Comparison of ENCODE assay signal across 12 mouse cellular contexts in genomic region chr2:26555076-26555475, GRCm38 (mm10). TPM values are rescaled to one million over a fixed set of nuclear protein-coding genes. Genes with fewer than 3 reads are reported as not detected.
DNase-seq lines count a peak whose midpoint lies in the region; ATAC-seq and TF ChIP-seq lines count a peak whose summit lies in the region.
"Had no signal": no experiment of that assay in that cellular context is flagged by ENCODE, and none has a peak within 500 bp of the region (broad histone marks: within the 10 kb centered on the region; RNA-seq: fewer than 3 reads in every experiment).

No protein-coding gene starts in this region.

- H3K27me3 ChIP-seq in liver, postnatal 0 days (ENCODE audit: insufficient read depth, low read length), result no peaks in the 10 kb centered on the region
- no peaks in the 10 kb centered on the region for H3K27me3 ChIP-seq in stomach, embryonic 15.5 days (replicated peaks)
- H3K27me3 ChIP-seq: embryonic facial prominence, embryonic 15.5 days; midbrain, embryonic 12.5 days had no signal

- 53% methylated on average over 4 of the region's 4 CpGs for WGBS in liver, postnatal 0 days (ENCODE audit: insufficient replicate concordance)
- 78% methylated on average over 4 of the region's 4 CpGs for WGBS in stomach, embryonic 15.5 days

- no peak overlapping the region for H3K4me3 ChIP-seq in liver, postnatal 0 days (ENCODE audit: low read depth, low read length)
- H3K4me3 ChIP-seq in stomach, embryonic 15.5 days (replicated peaks), result no peak overlapping the region
- H3K4me3 ChIP-seq: embryonic facial prominence, embryonic 15.5 days; midbrain, embryonic 12.5 days had no signal

- H3K9me3 ChIP-seq in liver, postnatal 0 days (ENCODE audit: low read length), result no peaks in the 10 kb centered on the region
- no peaks in the 10 kb centered on the region for H3K9me3 ChIP-seq in stomach, embryonic 15.5 days
- H3K9me3 ChIP-seq: embryonic facial prominence, embryonic 15.5 days; midbrain, embryonic 12.5 days had no signal

- no peak for ATAC-seq in liver, postnatal 0 days
- no peak for ATAC-seq in stomach, embryonic 15.5 days (ENCODE audit: insufficient read depth, low FRiP score, low read depth)

- no peak overlapping the region for H3K9ac ChIP-seq in liver, postnatal 0 days (replicated peaks)
- H3K9ac ChIP-seq in stomach, embryonic 15.5 days, result no peak overlapping the region
- H3K9ac ChIP-seq: embryonic facial prominence, embryonic 15.5 days; midbrain, embryonic 12.5 days had no signal

- H3K4me2 ChIP-seq in liver, postnatal 0 days (ENCODE audit: low read depth, low read length), result no peak overlapping the region
- H3K4me2 ChIP-seq in stomach, embryonic 15.5 days, result no peak overlapping the region
- H3K4me2 ChIP-seq: embryonic facial prominence, embryonic 15.5 days; midbrain, embryonic 12.5 days had no signal

- TF ChIP-seq CTCF in liver, postnatal 0 days (IDR thresholded peaks at IDR 0.05; ENCODE audit: low read depth), result no peak

- peaks cover 58% of the 10 kb centered on the region for H3K4me1 ChIP-seq in liver, postnatal 0 days (ENCODE audit: insufficient read depth)
- H3K4me1 ChIP-seq in stomach, embryonic 15.5 days, result peaks cover 32% of the 10 kb centered on the region; the same call in 1 of the 2 replicates

- H3K36me3 ChIP-seq in liver, postnatal 0 days (replicated peaks; ENCODE audit: insufficient read depth, low read length), result no peaks in the 10 kb centered on the region
- no peaks in the 10 kb centered on the region for H3K36me3 ChIP-seq in stomach, embryonic 15.5 days
- H3K36me3 ChIP-seq: embryonic facial prominence, embryonic 15.5 days; midbrain, embryonic 12.5 days had no signal

- TF ChIP-seq EP300 in liver, postnatal 0 days (IDR thresholded peaks at IDR 0.05; ENCODE audit: low read depth), result no peak

- no peak overlapping the region for H3K27ac ChIP-seq in liver, postnatal 0 days (ENCODE audit: low read depth)
- 0 out of 2 replicates have a peak overlapping the region, but pooled peaks have one; percentile 13 for H3K27ac ChIP-seq in stomach, embryonic 15.5 days
- H3K27ac ChIP-seq: embryonic facial prominence, embryonic 15.5 days; kidney, postnatal 0 days; midbrain, embryonic 12.5 days had no signal

- DNase-seq in adrenal gland, adult (ENCODE audit: inconsistent age in 2 of 2, low spot score in 1 of 2), result peak; percentile 67 to 77
- DNase-seq in adrenal gland, postnatal 4 days (ENCODE audit: low spot score in 2 of 2), result no peak
- DNase-seq in liver, postnatal 0 days, result peak; percentile 49
- no peak for DNase-seq in liver
- DNase-seq in layer of hippocampus, adult 18-20 months (ENCODE audit: low spot score in 2 of 2), result peak; percentile 60 to 81
- no peak for DNase-seq in thymus, postnatal 25 days
- no peak for DNase-seq in cerebellum, postnatal 4 days (ENCODE audit: low spot score in 2 of 2)

RNA-seq across cellular contexts. Expression of gene Egfl7, which starts 24.7 kb away (rescaled TPM):
- total RNA-seq in adrenal gland, postnatal 4 days (2021), result 100 to 1,000 TPM; 265 to 295 TPM
- 49.6 and 53.0 TPM in 2 replicates for polyA plus RNA-seq in liver, postnatal 0 days (2015; fragmentation: Nextera tagmentation; extraction: Ambion mirVana)
- 10 to 100 TPM; 53.5 to 59.7 TPM for total RNA-seq in layer of hippocampus, adult 18-20 months (2021)
- polyA plus RNA-seq in stomach, embryonic 15.5 days (2015; fragmentation: Nextera tagmentation; extraction: Ambion mirVana), result 121 and 128 TPM in 2 replicates

RNA-seq across cellular contexts. Expression of gene Gm20532, which starts 31.4 kb away (rescaled TPM):
- not detected for total RNA-seq in adrenal gland, postnatal 4 days (2021)
- polyA plus RNA-seq in liver, postnatal 0 days (2015; fragmentation: Nextera tagmentation; extraction: Ambion mirVana), result not detected in 2 replicates
- not detected for total RNA-seq in layer of hippocampus, adult 18-20 months (2021)
- not detected in 2 replicates for polyA plus RNA-seq in stomach, embryonic 15.5 days (2015; fragmentation: Nextera tagmentation; extraction: Ambion mirVana)
- polyA plus RNA-seq: embryonic facial prominence, embryonic 15.5 days; kidney, postnatal 0 days; midbrain, embryonic 12.5 days; stomach, embryonic 16.5 days had no signal

RNA-seq across cellular contexts. Expression of gene Notch1, which starts 38.6 kb away (rescaled TPM):
- 10 to 100 TPM; 35.1 to 48.7 TPM for total RNA-seq in adrenal gland, postnatal 4 days (2021)
- polyA plus RNA-seq in liver, postnatal 0 days (2015; fragmentation: Nextera tagmentation; extraction: Ambion mirVana), result 2.0 and 2.1 TPM in 2 replicates
- 10 to 100 TPM; 26.4 to 26.9 TPM for total RNA-seq in layer of hippocampus, adult 18-20 months (2021)
- polyA plus RNA-seq in stomach, embryonic 15.5 days (2015; fragmentation: Nextera tagmentation; extraction: Ambion mirVana), result 16.1 and 17.9 TPM in 2 replicates

RNA-seq across cellular contexts. Expression of gene Agpat2, which starts 49.1 kb away (rescaled TPM):
- total RNA-seq in adrenal gland, postnatal 4 days (2021), result 100 to 1,000 TPM; 121 to 156 TPM
- polyA plus RNA-seq in liver, postnatal 0 days (2015; fragmentation: Nextera tagmentation; extraction: Ambion mirVana), result 215 and 221 TPM in 2 replicates
- total RNA-seq in layer of hippocampus, adult 18-20 months (2021), result 1 to 10 TPM; 2.1 to 2.5 TPM
- polyA plus RNA-seq in stomach, embryonic 15.5 days (2015; fragmentation: Nextera tagmentation; extraction: Ambion mirVana), result 60.1 and 63.4 TPM in 2 replicates

Comparison
In these comparisons a context has a peak if more than half of its experiments do, and no peak if none do; other contexts are left out.
1. DNase-seq: peak in adrenal gland, adult (2 of 2), liver, postnatal 0 days (single experiment) and layer of hippocampus, adult 18-20 months (2 of 2); none in adrenal gland, postnatal 4 days (0 of 2), liver (single experiment), thymus, postnatal 25 days (single experiment) and cerebellum, postnatal 4 days (0 of 2).
2. RNA of gene Egfl7, which starts 24.7 kb away (total RNA-seq): 265 to 295 TPM in adrenal gland, postnatal 4 days; 53.5 to 59.7 TPM in layer of hippocampus, adult 18-20 months; every median in the first group is over 4 times any median in the second.